Mouse (Mus musculus) bone marrow, adult 2 months (tissue): ENCODE results near the gene Cubn. TPM values are rescaled to one million over a fixed set of nuclear protein-coding genes. Genes with fewer than 3 reads are reported as not detected.
A peak's percentile ranks its signal among the peaks of the same experiment; 100 is the strongest.

ENCODE experiments used
- H3K27ac ChIP-seq: fragments of 200-500 bp; 2 replicates; pipeline ENCODE4 v1.5.1; 2012; ENCODE audit warnings: low read depth, mild to moderate bottlenecking, control low read depth, inconsistent platforms, low read length; ENCODE audit not compliant: control insufficient read depth, poor library complexity, insufficient read depth
- H3K4me1 ChIP-seq: fragments of 200-500 bp; 2 replicates; pipeline ENCODE4 v1.6.1; 2011; ENCODE audit warnings: low read length; ENCODE audit not compliant: control insufficient read depth, insufficient read depth
- H3K4me3 ChIP-seq: fragments of 200-500 bp; replicated peaks from 2 replicates; pipeline ENCODE3; 2011; ENCODE audit warnings: mild to moderate bottlenecking, low read depth, low read length, control low read depth; ENCODE audit not compliant: control insufficient read depth
- CTCF ChIP-seq: fragments of 200-500 bp; IDR thresholded peaks from 2 replicates; pipeline ENCODE4 v1.5.1; 2011; ENCODE audit warnings: low read length, control low read depth; ENCODE audit not compliant: control insufficient read depth, insufficient read depth
- POLR2A ChIP-seq: fragments of 200-500 bp; IDR thresholded peaks from 2 replicates; pipeline ENCODE4 v1.6.1; 2011; ENCODE audit warnings: low read depth, mild to moderate bottlenecking, control low read depth, low read length, borderline replicate concordance; ENCODE audit not compliant: control insufficient read depth
- WGBS: fragments of 180-500 bp; shearing (Covaris S2); methylation state at CpG from one replicate; pipeline ENCODE4 v1.1.7; 2018; 5-methylcytosine and 5-hydroxymethylcytosine counted together
- polyA plus RNA-seq: library from polyadenylated mRNA; stranded (reverse); fragments of >200 nt; gene quantifications from 2 replicates; pipeline ENCODE4 v1.2.4, GENCODE M21; 2011; ENCODE audit warnings: low replicate concordance; ENCODE audit not compliant: missing spikeins, insufficient read depth, insufficient read length

Gene Cubn
- 0.30 TPM in 1 of 2 replicates, not detected in the other for polyA plus RNA-seq

- H3K4me3 ChIP-seq = no peak within 1 kb of the TSS
Measured at GRCm38 (mm10) chr2:13491734-13492133, at the start of gene Cubn. Cubn (minus strand) TSS chr2:13491813.

GRCm38 (mm10) chr2:13539860-13540259, 48.2 kb upstream of the Cubn start:
- Histone ChIP-seq H3K4me1 (peaks cover 1% of the 10 kb centered on the region; the same call in 1 of the 2 replicates), H3K4me3 (no peak overlapping the region), H3K27ac (no peak overlapping the region)
- no peak for TF ChIP-seq POLR2A
- no peak for TF ChIP-seq CTCF
- WGBS = 28% methylated on average over 1 of the region's 1 CpGs

More at GRCm38 (mm10) chr2:13491734-13492133, at the start of gene Cubn:
- Histone ChIP-seq H3K27ac (no peak within 1 kb of the TSS), H3K4me1 (no peaks in the 10 kb centered on the region)
- TF ChIP-seq POLR2A (no peak), CTCF (no peak)
- 90% methylated on average over 8 of the region's 8 CpGs for WGBS

DNA sequence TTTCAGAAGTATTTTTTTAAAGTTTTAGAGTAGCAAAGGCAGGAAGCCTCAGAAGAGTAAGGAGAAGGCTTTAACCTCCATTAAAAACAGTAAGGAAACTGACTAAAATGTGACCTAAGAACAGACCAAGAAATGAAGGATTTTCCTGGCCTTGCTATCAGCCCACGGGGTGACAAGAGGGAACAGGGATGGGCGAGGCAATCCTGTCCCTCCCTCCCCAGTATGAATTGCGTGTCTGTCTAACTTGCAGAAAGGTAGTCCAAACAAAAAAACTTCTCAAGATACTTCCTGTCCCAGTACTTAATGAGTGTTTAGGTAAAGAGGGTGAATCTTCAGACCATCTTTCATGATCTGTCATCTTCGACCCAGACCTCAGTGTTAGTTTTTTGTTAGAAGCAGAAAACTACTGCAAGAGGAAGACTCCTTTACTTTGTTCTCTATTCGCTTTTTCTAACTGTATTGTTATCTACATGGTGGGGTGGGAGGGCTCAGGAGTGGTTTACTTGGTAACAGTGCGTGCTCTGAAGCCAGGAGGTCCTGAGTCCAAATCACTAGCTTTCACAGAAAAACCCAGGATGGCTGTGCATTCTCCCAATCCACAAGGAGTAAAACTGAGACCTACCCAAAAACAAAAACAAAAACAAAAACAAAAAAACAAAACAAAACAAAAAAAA, 47.2 kb upstream of the Cubn start:
- TF ChIP-seq POLR2A (no peak), CTCF (no peak)
- 25% methylated on average over 6 of the region's 6 CpGs for WGBS
- H3K4me3 ChIP-seq = no peak overlapping the region
- H3K27ac ChIP-seq = peak overlapping the region; percentile 89
- H3K4me1 ChIP-seq = peaks cover 1% of the 10 kb centered on the region; the same call in 1 of the 2 replicates

DNA sequence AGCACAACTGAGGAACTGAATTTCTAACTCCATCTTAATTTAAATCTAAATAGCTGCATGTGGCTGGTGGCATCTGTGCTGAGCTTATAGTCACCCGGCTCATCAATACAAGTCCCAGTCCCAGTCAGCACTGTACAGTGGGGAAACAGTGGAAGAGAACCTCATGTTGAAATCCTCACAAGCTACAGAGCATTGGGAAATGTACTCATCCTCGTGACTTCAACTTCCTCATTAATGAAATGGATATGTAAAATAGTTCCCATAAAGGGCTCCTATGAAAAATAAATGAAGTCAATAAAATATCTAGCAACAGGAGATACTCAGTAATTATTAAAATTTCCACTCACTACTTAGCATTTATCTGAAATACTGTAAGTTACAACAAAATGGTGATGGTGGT, 46.6 kb upstream of the Cubn start:
- WGBS = 39% methylated on average over 2 of the region's 2 CpGs
- peak overlapping the region; percentile 74; the same call in 1 of the 2 replicates for H3K27ac ChIP-seq
- H3K4me3 ChIP-seq = no peak overlapping the region
- TF ChIP-seq POLR2A (no peak), CTCF (no peak)
- H3K4me1 ChIP-seq = peaks cover 1% of the 10 kb centered on the region; the same call in 1 of the 2 replicates

- WGBS = 14% methylated on average over 2 of the region's 2 CpGs
- Histone ChIP-seq H3K27ac (peak overlapping the region; percentile 74), H3K4me3 (no peak overlapping the region), H3K4me1 (peaks cover 1% of the 10 kb centered on the region; the same call in 1 of the 2 replicates)
- peak; percentile 55; the same call in 1 of the 2 replicates for TF ChIP-seq CTCF
- TF ChIP-seq POLR2A = no peak
Measured at GRCm38 (mm10) chr2:13537733-13538132, 46.1 kb upstream of the Cubn start.

- no peak overlapping the region for H3K27ac ChIP-seq
Measured at GRCm38 (mm10) chr2:13536747-13537146, 45.1 kb upstream of the Cubn start.

DNA sequence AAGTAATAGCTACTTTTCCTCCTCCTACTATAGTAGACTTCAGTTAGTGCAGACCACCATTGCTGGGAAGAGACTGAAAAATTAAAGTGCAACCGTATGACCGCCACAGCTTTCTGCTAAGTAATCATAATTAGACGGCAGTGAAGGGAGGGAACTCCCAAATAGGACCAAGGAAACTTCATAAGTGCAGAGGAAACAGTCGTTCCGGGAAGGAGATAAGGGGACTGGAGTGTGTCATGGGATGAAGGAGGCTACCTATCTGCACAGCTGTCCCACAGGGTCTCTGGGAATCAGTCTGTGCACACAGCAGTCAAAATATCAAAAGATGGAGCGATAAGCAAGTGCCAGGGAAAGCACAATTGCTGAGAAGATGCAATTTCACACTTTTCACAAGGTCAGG, 39.0 kb upstream of the Cubn start:
- Histone ChIP-seq H3K27ac (no peak overlapping the region), H3K4me3 (no peak overlapping the region), H3K4me1 (no peaks in the 10 kb centered on the region)
- TF ChIP-seq CTCF (no peak), POLR2A (no peak)
- WGBS = 83% methylated on average over 6 of the region's 6 CpGs

More at GRCm38 (mm10) chr2:13536747-13537146, 45.1 kb upstream of the Cubn start:
- TF ChIP-seq CTCF (no peak), POLR2A (no peak)
- peaks cover 1% of the 10 kb centered on the region; the same call in 1 of the 2 replicates for H3K4me1 ChIP-seq
- no peak overlapping the region for H3K4me3 ChIP-seq

- WGBS = 66% methylated on average over 3 of the region's 3 CpGs
- Histone ChIP-seq H3K27ac (no peak overlapping the region), H3K4me1 (no peaks in the 10 kb centered on the region), H3K4me3 (no peak overlapping the region)
- TF ChIP-seq CTCF = no peak
- no peak for TF ChIP-seq POLR2A
Measured at GRCm38 (mm10) chr2:13529253-13529933, 37.8 kb upstream of the Cubn start.
